Comparison of ENCODE assay signal across 8 mouse cellular contexts in the genomic region with DNA sequence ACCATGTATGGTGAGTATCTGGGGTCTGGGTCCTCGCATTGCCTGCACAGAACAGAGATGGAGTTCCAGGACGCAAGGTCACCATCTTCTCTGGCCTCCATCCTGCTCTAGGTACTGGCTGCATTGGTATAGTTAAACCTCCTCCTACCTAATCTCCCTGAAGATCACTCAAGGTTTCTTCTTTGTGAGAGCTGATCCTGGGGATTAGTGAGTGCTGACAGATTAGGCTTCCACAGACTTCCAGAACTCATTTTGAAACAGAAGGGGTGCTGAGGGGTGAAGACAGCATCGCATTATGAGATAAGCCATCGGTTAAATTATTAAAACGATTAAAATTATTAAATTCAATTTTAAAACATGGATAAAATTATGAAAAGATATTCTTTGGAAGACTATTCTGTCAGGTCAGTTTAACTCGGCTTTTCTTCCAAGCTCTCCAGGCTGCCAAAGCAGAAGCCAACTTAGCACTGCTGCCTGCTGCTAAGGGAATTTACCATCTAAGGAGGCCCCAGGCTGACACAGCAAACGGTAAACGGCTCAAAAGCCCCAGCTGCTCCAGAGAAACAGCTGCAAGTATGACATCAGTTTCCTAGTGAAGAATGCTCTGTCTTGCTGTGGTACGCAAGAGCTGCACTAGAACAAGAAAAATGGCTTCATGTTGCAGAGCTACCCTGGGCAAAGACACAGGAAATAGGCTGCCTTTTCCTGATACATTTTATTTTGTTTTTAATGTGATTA.
A peak's percentile ranks its signal among the peaks of the same experiment; 100 is the strongest.
DNase-seq lines count a peak whose midpoint lies in the region; ATAC-seq and TF ChIP-seq lines count a peak whose summit lies in the region.

No protein-coding gene starts in this region.

- ATAC-seq in embryonic facial prominence, embryonic 11.5 days (replicated peaks; ENCODE audit: insufficient number of reproducible peaks, low FRiP score, low TSS enrichment, low read depth) = no peak
- peak; percentile 82 for ATAC-seq in limb, embryonic 13.5 days (ENCODE audit: low FRiP score, low read depth)
- ATAC-seq in midbrain, embryonic 16.5 days = 0 out of 2 replicates have a peak, but pooled peaks have one; percentile 62

- no peak overlapping the region for H3K4me3 ChIP-seq in embryonic facial prominence, embryonic 11.5 days (ENCODE audit: low read depth, low read length)
- no peak overlapping the region for H3K4me3 ChIP-seq in embryonic facial prominence, embryonic 10.5 days
- H3K4me3 ChIP-seq in C2C12 (ENCODE audit: insufficient read depth, poor library complexity, severe bottlenecking) = no peak overlapping the region
- no peak overlapping the region for H3K4me3 ChIP-seq in heart, adult 2 months
- H3K4me3 ChIP-seq in limb, embryonic 13.5 days = no peak overlapping the region
- H3K4me3 ChIP-seq in midbrain, embryonic 16.5 days (ENCODE audit: low read depth, low read length) = no peak overlapping the region

- no peak for TF ChIP-seq POLR2A in heart, adult 2 months (IDR thresholded peaks at IDR 0.05; ENCODE audit: insufficient read depth, low read depth, low read length)

- H3ac ChIP-seq in C2C12 (ENCODE audit: control insufficient read depth, insufficient read length, low read depth) = no peak overlapping the region

- intact Hi-C loops in heart, adult 2 months (cut with DNase I) = no loop called here

- H3K9ac ChIP-seq in embryonic facial prominence, embryonic 11.5 days (replicated peaks; ENCODE audit: low read length) = no peak overlapping the region
- H3K9ac ChIP-seq in heart, adult 2 months (ENCODE audit: low read depth, low read length) = no peak overlapping the region
- no peak overlapping the region for H3K9ac ChIP-seq in limb, embryonic 13.5 days
- H3K9ac ChIP-seq in midbrain, embryonic 16.5 days (ENCODE audit: low read depth, low read length) = no peak overlapping the region

- H3K4me1 ChIP-seq in embryonic facial prominence, embryonic 11.5 days (ENCODE audit: control insufficient read depth, insufficient read depth, low read length) = no peaks in the 10 kb centered on the region
- H3K4me1 ChIP-seq in embryonic facial prominence, embryonic 10.5 days = no peaks in the 10 kb centered on the region
- no peaks in the 10 kb centered on the region for H3K4me1 ChIP-seq in heart, adult 2 months (ENCODE audit: control insufficient read depth, insufficient read depth, low read length)
- 0 out of 2 replicates have a peak, but pooled peaks cover 4% of the 10 kb centered on the region for H3K4me1 ChIP-seq in limb, embryonic 13.5 days
- H3K4me1 ChIP-seq in midbrain, embryonic 16.5 days (ENCODE audit: control insufficient read depth, insufficient read depth, low read length) = peaks cover 2% of the 10 kb centered on the region; the same call in 1 of the 2 replicates

- H3K79me2 ChIP-seq in C2C12 (ENCODE audit: control insufficient read depth, insufficient read depth) = no peaks in the 10 kb centered on the region
- H3K79me2 ChIP-seq in heart, adult 2 months (replicated peaks; ENCODE audit: control insufficient read depth, insufficient read depth, low read length) = no peaks in the 10 kb centered on the region

- H3K36me3 ChIP-seq in embryonic facial prominence, embryonic 11.5 days (replicated peaks; ENCODE audit: control insufficient read depth, insufficient read depth, low read depth, low read length) = no peaks in the 10 kb centered on the region
- H3K36me3 ChIP-seq in embryonic facial prominence, embryonic 10.5 days (replicated peaks) = no peaks in the 10 kb centered on the region
- H3K36me3 ChIP-seq in C2C12 (ENCODE audit: control insufficient read depth, insufficient read depth) = no peaks in the 10 kb centered on the region
- H3K36me3 ChIP-seq in heart, adult 2 months (ENCODE audit: control insufficient read depth, insufficient read depth, low read length) = no peaks in the 10 kb centered on the region
- no peaks in the 10 kb centered on the region for H3K36me3 ChIP-seq in limb, embryonic 13.5 days
- no peaks in the 10 kb centered on the region for H3K36me3 ChIP-seq in midbrain, embryonic 16.5 days (ENCODE audit: control insufficient read depth, insufficient read depth, low read length)

- 56% methylated on average over 9 of the region's 9 CpGs for WGBS in embryonic facial prominence, embryonic 11.5 days
- WGBS in embryonic facial prominence, embryonic 10.5 days = 61% methylated on average over 9 of the region's 9 CpGs
- WGBS in heart, adult 2 months = 50% methylated on average over 9 of the region's 9 CpGs
- WGBS in limb, embryonic 13.5 days = 54% methylated on average over 9 of the region's 9 CpGs
- 43% methylated on average over 9 of the region's 9 CpGs for WGBS in midbrain, embryonic 16.5 days

- no peak for TF ChIP-seq EP300 in heart, adult 2 months (IDR thresholded peaks at IDR 0.05; ENCODE audit: insufficient read depth, low read depth, low read length)

- peak; percentile 24 for DNase-seq in embryonic facial prominence, embryonic 11.5 days (ENCODE audit: low spot score)
- DNase-seq in embryonic facial prominence, embryonic 10.5 days (ENCODE audit: low spot score) = no peak
- DNase-seq in heart, adult 2 months = peak; percentile 23 to 29
- DNase-seq in thymus, postnatal 36 days = peak; percentile 43 to 75
- DNase-seq in ovary, adult 18-20 months (ENCODE audit: low spot score) = no peak

- no peak overlapping the region for H3K4me2 ChIP-seq in embryonic facial prominence, embryonic 11.5 days (ENCODE audit: low read depth, low read length)
- no peak overlapping the region for H3K4me2 ChIP-seq in limb, embryonic 13.5 days (replicated peaks)
- H3K4me2 ChIP-seq in midbrain, embryonic 16.5 days (ENCODE audit: low read length) = no peak overlapping the region

- TF ChIP-seq CTCF in C2C12 (IDR thresholded peaks at IDR 0.05; ENCODE audit: control insufficient read depth, insufficient read depth, insufficient read length) = no peak
- no peak for TF ChIP-seq CTCF in heart, adult 2 months (IDR thresholded peaks at IDR 0.05)

- H3K27ac ChIP-seq in embryonic facial prominence, embryonic 11.5 days (replicated peaks; ENCODE audit: low read depth, low read length) = no peak overlapping the region
- H3K27ac ChIP-seq in embryonic facial prominence, embryonic 10.5 days (replicated peaks) = no peak overlapping the region
- H3K27ac ChIP-seq in heart, adult 2 months = no peak overlapping the region
- no peak overlapping the region for H3K27ac ChIP-seq in limb, embryonic 13.5 days
- H3K27ac ChIP-seq in midbrain, embryonic 16.5 days (ENCODE audit: low read length) = no peak overlapping the region

- no peaks in the 10 kb centered on the region for H3K9me3 ChIP-seq in embryonic facial prominence, embryonic 11.5 days (replicated peaks; ENCODE audit: control insufficient read depth, low read length)
- no peaks in the 10 kb centered on the region for H3K9me3 ChIP-seq in embryonic facial prominence, embryonic 10.5 days
- H3K9me3 ChIP-seq in limb, embryonic 13.5 days = no peaks in the 10 kb centered on the region
- H3K9me3 ChIP-seq in midbrain, embryonic 16.5 days (replicated peaks; ENCODE audit: control insufficient read depth, low read length, poor library complexity, severe bottlenecking) = no peaks in the 10 kb centered on the region

- H3K27me3 ChIP-seq in embryonic facial prominence, embryonic 11.5 days (ENCODE audit: control insufficient read depth, insufficient read depth, low read length) = no peaks in the 10 kb centered on the region
- no peaks in the 10 kb centered on the region for H3K27me3 ChIP-seq in embryonic facial prominence, embryonic 10.5 days (replicated peaks; ENCODE audit: low read depth, poor library complexity, severe bottlenecking)
- no peaks in the 10 kb centered on the region for H3K27me3 ChIP-seq in C2C12 (ENCODE audit: control insufficient read depth, insufficient read depth, insufficient read length)
- no peaks in the 10 kb centered on the region for H3K27me3 ChIP-seq in heart, adult 2 months (ENCODE audit: control insufficient read depth, insufficient read depth, low read length)
- H3K27me3 ChIP-seq in limb, embryonic 13.5 days = no peaks in the 10 kb centered on the region
- H3K27me3 ChIP-seq in midbrain, embryonic 16.5 days (ENCODE audit: control insufficient read depth, insufficient read depth, low read depth, low read length) = no peaks in the 10 kb centered on the region

- no peaks in the 10 kb centered on the region for H3K79me3 ChIP-seq in C2C12 (ENCODE audit: low read depth)

TF ChIP-seq in C2C12, 6 proteins besides CTCF, POLR2A, EP300 and RAD21:
- TF ChIP-seq MYOD1 (IDR thresholded peaks at IDR 0.05; ENCODE audit: control insufficient read depth, insufficient read length, low read depth) (peak; percentile 90), CEBPB (IDR thresholded peaks at IDR 0.05; ENCODE audit: low read depth) (no peak), FOSL1 (IDR thresholded peaks at IDR 0.05; ENCODE audit: insufficient read depth, low read length, poor library complexity, severe bottlenecking) (no peak), MYOG (IDR thresholded peaks at IDR 0.05; ENCODE audit: control insufficient read depth, extremely low read depth, insufficient read length) (no peak)

Comparison
In these comparisons a context has a peak if more than half of its experiments do, and no peak if none do; other contexts are left out.
1. DNase-seq: peak in embryonic facial prominence, embryonic 11.5 days (single experiment), heart, adult 2 months (2 of 2) and thymus, postnatal 36 days (2 of 2); none in embryonic facial prominence, embryonic 10.5 days (single experiment) and ovary, adult 18-20 months (single experiment).